Mouse (Mus musculus) embryonic stem cell, embryonic (primary cell): ENCODE results near the gene Tbc1d14.

Source experiments
- CTCF ChIA-PET, 4 experiments: fragments of 300-600 bp in 2 of 4; fragments of 350-600 bp in 2 of 4; sonication (Branson Sonifier 250); formaldehyde crosslinking; loops; one replicate each; lab custom pipeline; 2022; ENCODE audit warnings: inconsistent platforms in 2 of 4; lab: Charles Lee
- POLR2A ChIA-PET, 4 experiments: fragments of 300-600 bp in 2 of 4; fragments of 350-600 bp in 2 of 4; sonication (Branson Sonifier 250); formaldehyde crosslinking; loops; one replicate each; lab custom pipeline; 2022; ENCODE audit warnings: antibody characterized with exemption in 4 of 4, inconsistent platforms in 1 of 4; lab: Charles Lee

Tbc1d14 gene

GRCm38 (mm10) chr5:36593176-36593575, at the start of gene Tbc1d14:
TSS of gene Tbc1d14 (minus strand) at chr5:36593276.
- ChIA-PET POLR2A (interaction anchor here in 3 of 4 experiments (0.6 to 4.4 kb wide), 17 partner anchors 8 to 818 kb away, joined by 3 to 43 read pairs (median 4); partner anchors contain the start of gene Grpel1 (in 2 of the 3)), CTCF (interaction anchor here in 1 of 4 experiments (0.6 to 1.2 kb wide), 5 partner anchors 63 to 593 kb away, joined by 3 to 7 read pairs (median 3); no protein-coding TSS in a partner anchor)

DNA sequence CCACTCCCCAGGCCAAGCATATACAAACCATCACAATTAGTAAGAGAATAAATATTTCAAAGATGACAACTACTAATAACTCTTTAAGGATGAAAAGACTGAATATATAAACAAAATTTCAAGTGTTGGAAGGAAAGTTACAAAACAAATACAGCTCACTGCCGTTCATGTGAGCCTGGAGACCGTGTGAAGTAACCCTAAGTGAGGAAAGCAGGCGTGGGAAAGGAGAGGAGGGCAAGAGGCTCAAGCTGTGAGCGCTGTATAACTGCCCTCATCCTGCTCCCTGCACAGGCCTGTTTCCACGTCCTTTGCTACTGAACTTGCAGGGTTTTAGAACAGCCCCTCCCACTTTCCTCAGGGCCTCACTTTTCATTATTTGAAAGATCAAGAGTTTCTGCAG, 32.5 kb upstream of the Tbc1d14 start:
- POLR2A ChIA-PET: interaction anchor here in 1 of 4 experiments (1.3 to 1.7 kb wide), 2 partner anchors 11 to 43 kb away, joined by 4 read pairs; no protein-coding TSS in a partner anchor
- CTCF ChIA-PET: no interaction called here

- POLR2A ChIA-PET: interaction anchor here in 1 of 4 experiments (0.6 kb wide), 1 partner anchor 172 kb away, joined by 3 read pairs; no protein-coding TSS in a partner anchor
- CTCF ChIA-PET: no interaction called here
Measured at GRCm38 (mm10) chr5:36623670-36624069, 30.6 kb upstream of the Tbc1d14 start.

DNA sequence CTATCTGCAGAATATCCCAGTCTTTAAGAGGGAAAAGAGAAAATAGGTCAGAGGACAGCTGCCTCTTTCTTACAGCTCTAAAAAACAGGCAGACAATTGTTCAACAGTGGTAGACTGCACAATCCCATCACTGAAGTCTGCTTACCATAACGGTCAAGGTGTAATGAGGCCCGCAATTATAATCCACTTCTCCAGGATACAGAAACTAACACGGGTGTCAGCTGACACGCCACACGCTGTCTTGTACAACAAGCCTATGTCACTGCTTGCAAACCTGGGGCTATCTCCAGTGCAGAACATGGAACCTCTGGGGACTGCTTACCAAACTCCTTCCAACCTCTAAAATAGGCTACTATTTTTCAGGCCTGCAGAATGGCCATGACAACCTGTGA, 28.0 kb upstream of the Tbc1d14 start:
- CTCF ChIA-PET: no interaction called here
- POLR2A ChIA-PET: no interaction called here

GRCm38 (mm10) chr5:36620409-36621057, 27.5 kb upstream of the Tbc1d14 start:
- POLR2A ChIA-PET: interaction anchor here in 1 of 4 experiments (0.8 kb wide), 1 partner anchor 73 kb away, joined by 3 read pairs; no protein-coding TSS in a partner anchor

GRCm38 (mm10) chr5:36618890-36619289, 25.8 kb upstream of the Tbc1d14 start:
- POLR2A ChIA-PET: no interaction called here

More at GRCm38 (mm10) chr5:36620409-36621057, 27.5 kb upstream of the Tbc1d14 start:
- CTCF ChIA-PET: no interaction called here

DNA sequence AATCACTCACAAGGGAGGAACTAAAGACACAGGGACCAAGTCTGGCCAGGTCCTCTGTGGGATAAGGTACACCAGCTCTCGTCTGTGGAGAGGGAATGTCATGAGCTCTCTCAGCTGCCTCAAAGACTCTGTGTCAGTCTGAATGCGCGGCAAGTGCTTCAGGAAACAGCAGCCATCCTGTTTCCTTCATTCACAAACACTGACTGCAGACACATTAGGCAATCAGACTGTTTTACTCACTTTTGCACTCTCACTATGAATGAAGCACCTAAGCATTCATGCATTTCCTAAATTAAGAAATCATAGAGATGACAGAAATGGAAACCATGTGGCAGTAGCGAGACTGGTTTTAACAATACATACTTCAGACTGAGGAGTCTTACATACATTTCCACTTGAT, 25.3 kb upstream of the Tbc1d14 start:
- ChIA-PET CTCF (interaction anchor here in 1 of 4 experiments (0.6 to 0.9 kb wide), 2 partner anchors 15 to 45 kb away, joined by 3 to 5 read pairs; no protein-coding TSS in a partner anchor), POLR2A (interaction anchor here in 1 of 4 experiments (0.7 kb wide), 1 partner anchor 124 kb away, joined by 3 read pairs; no protein-coding TSS in a partner anchor)

More at GRCm38 (mm10) chr5:36618890-36619289, 25.8 kb upstream of the Tbc1d14 start:
- CTCF ChIA-PET: no interaction called here

GRCm38 (mm10) chr5:36614124-36614523, 21.0 kb upstream of the Tbc1d14 start:
- CTCF ChIA-PET: interaction anchor here in 1 of 4 experiments (0.7 kb wide), 1 partner anchor 116 kb away, joined by 3 read pairs; no protein-coding TSS in a partner anchor
- POLR2A ChIA-PET: interaction anchor here in 1 of 4 experiments (0.6 to 1.3 kb wide), 4 partner anchors 11 to 149 kb away, joined by 3 to 4 read pairs (median 4); partner anchors contain the start of genes Grpel1 and Tbc1d14

GRCm38 (mm10) chr5:36608939-36609499, 15.9 kb upstream of the Tbc1d14 start:
- POLR2A ChIA-PET: interaction anchor here in 1 of 4 experiments (0.5 to 0.6 kb wide), 2 partner anchors 16 to 144 kb away, joined by 6 to 13 read pairs; partner anchors contain the start of genes Grpel1 and Tbc1d14
- CTCF ChIA-PET: no interaction called here

- CTCF ChIA-PET: interaction anchor here (0.6 to 3.3 kb wide), 7 partner anchors 8 to 139 kb away, joined by 4 to 16 read pairs (median 5); no protein-coding TSS in a partner anchor
Measured at GRCm38 (mm10) chr5:36603031-36603430, 10.0 kb upstream of the Tbc1d14 start.

GRCm38 (mm10) chr5:36602028-36602427, 9.0 kb upstream of the Tbc1d14 start:
- CTCF ChIA-PET: interaction anchor here in 3 of 4 experiments (0.5 to 3.3 kb wide), 5 partner anchors 21 to 140 kb away, joined by 3 to 16 read pairs (median 6); no protein-coding TSS in a partner anchor
- POLR2A ChIA-PET: interaction anchor here in 2 of 4 experiments (1.0 to 1.3 kb wide), 3 partner anchors 9 to 319 kb away, joined by 3 read pairs; partner anchors contain the start of gene Tbc1d14 (in 1 of the 2)

More at GRCm38 (mm10) chr5:36603031-36603430, 10.0 kb upstream of the Tbc1d14 start:
- POLR2A ChIA-PET: interaction anchor here in 2 of 4 experiments (0.5 to 1.1 kb wide), 2 partner anchors 208 to 320 kb away, joined by 3 to 5 read pairs; no protein-coding TSS in a partner anchor

DNA sequence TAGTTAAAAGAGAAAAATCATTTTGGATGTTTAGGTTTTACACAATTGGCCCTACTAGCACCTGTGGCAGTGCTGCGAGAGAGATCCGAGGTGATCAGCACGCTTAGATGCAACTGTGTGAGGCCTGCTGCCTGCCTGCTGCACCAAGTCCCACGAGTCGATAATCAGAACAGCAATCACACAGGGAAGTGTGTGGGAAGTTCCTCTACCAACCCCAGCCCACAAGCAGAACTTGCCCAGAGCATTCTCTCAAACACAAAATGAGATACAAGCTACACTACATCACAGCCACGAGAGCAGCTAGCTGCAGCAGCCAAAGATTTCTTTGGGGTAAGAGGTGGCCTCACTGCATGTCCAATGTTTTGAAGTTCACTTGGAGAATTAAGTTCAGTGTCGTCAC, 8.4 kb upstream of the Tbc1d14 start:
- CTCF ChIA-PET: interaction anchor here in 2 of 4 experiments (1.7 to 3.3 kb wide), 2 partner anchors 138 kb away, joined by 6 to 16 read pairs; no protein-coding TSS in a partner anchor

DNA sequence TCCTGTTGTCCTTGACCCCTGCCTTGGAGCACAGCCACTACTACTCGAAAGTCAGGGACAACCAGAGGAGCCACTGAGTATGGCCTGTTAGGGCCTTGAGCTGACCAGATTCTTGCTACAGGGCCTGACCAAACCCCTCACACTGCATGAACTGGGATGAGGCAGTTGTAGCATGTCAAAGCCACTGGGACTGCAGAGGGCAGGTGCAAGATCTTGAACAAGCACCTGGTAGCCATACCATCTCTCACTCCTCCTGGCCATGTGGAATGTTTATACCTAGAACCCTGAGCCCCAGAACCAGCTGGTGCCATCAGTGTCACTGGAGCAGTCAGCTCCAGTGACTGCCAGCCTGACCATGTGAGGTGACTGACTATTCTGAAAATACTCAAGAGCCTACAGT, 5.8 kb upstream of the Tbc1d14 start:
- ChIA-PET POLR2A (interaction anchor here in 2 of 4 experiments (1.0 to 1.2 kb wide), 2 partner anchors 13 to 143 kb away, joined by 3 to 4 read pairs; no protein-coding TSS in a partner anchor), CTCF (interaction anchor here in 1 of 4 experiments (1.1 kb wide), 1 partner anchor 144 kb away, joined by 3 read pairs; no protein-coding TSS in a partner anchor)

More for the DNA sequence above, 8.4 kb upstream of the Tbc1d14 start:
- POLR2A ChIA-PET: interaction anchor here in 2 of 4 experiments (1.0 to 1.3 kb wide), 3 partner anchors 8 to 128 kb away, joined by 3 read pairs; partner anchors contain the start of gene Tbc1d14 (in 1 of the 2)

DNA sequence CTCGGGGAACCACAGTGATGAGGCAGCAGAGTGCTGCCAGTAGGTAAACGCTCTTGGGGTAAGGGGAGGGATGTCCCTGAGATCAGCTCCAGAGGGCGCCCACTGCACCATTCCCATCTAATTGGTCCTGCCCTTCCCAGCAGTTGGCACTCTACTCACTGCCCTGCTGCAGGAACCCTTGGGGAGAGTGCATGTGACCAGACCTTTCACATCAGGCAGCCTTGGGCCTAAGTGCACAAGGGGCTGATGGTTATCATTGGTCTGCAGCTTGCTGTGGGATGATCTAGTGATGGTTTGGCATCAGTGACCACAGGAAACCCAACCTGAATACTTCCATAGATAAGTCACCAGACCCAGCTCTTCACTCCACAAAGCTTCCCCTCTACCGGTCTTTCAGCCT, 4.6 kb upstream of the Tbc1d14 start:
- CTCF ChIA-PET: interaction anchor here in 2 of 4 experiments (0.5 to 1.9 kb wide), 7 partner anchors 16 to 505 kb away, joined by 3 to 11 read pairs (median 4); no protein-coding TSS in a partner anchor
- POLR2A ChIA-PET: interaction anchor here in 2 of 4 experiments (0.9 to 2.0 kb wide), 6 partner anchors 9 to 144 kb away, joined by 3 to 5 read pairs (median 3); partner anchors contain the start of gene Grpel1 (in 1 of the 2)

- POLR2A ChIA-PET: interaction anchor here in 2 of 4 experiments (0.6 to 2.0 kb wide), 4 partner anchors 10 to 433 kb away, joined by 3 to 5 read pairs (median 4); no protein-coding TSS in a partner anchor
- CTCF ChIA-PET: interaction anchor here in 1 of 4 experiments (0.5 to 1.9 kb wide), 2 partner anchors 15 to 141 kb away, joined by 3 to 5 read pairs; no protein-coding TSS in a partner anchor
Measured at GRCm38 (mm10) chr5:36596225-36596624, 3.1 kb upstream of the Tbc1d14 start.

DNA sequence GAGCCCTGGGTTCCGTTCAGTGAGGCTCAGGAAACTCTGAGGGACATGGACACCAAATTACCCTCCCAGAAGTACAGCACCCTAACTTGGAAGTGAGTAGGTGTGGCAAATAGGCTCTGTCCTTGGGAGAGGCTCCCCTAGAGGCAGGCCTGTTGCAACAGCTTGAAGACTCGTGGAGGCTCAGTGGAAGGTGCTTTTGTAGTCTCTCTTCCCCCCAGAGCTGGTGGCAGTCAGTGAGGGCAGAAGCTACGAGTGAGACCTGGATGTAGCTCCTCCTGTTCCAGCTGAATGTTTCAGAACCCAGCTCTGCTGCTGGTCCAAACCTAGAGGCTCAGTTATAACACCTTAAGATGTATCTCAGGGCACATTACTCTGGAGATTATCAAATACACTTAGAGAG, 2.0 kb upstream of the Tbc1d14 start:
- ChIA-PET POLR2A (interaction anchor here in 2 of 4 experiments (0.7 to 3.1 kb wide), 4 partner anchors 13 to 130 kb away, joined by 3 to 13 read pairs (median 8); partner anchors contain the start of gene Grpel1 (in 1 of the 2)), CTCF (interaction anchor here in 1 of 4 experiments (0.6 to 1.2 kb wide), 2 partner anchors 8 to 155 kb away, joined by 3 to 4 read pairs; no protein-coding TSS in a partner anchor)

DNA sequence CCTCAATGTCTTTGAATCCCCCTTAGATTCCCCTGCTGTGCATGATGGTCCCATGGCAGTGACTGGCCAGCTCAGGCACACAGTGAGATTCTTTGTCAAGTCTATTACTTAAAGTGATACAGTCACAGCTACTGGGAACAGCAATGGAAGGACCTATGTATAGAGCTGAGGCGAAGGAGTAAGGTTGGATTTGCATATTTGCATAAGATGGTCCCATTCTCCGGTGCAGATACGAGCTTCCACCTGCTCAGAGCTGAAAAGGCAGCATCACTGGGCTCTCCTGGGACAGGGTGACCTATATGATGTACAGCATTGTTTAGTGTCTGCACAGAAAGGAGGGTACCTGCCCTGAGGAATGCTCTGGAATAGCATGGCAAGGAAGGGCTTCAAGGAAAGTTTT, 1.3 kb upstream of the Tbc1d14 start:
- CTCF ChIA-PET: interaction anchor here in 1 of 4 experiments (0.7 to 1.2 kb wide), 2 partner anchors 9 to 121 kb away, joined by 3 to 4 read pairs; no protein-coding TSS in a partner anchor
- POLR2A ChIA-PET: interaction anchor here in 2 of 4 experiments (0.7 to 3.1 kb wide), 3 partner anchors 12 to 129 kb away, joined by 3 to 13 read pairs (median 13); partner anchors contain the start of gene Grpel1 (in 1 of the 2)
